Mouse (Mus musculus): ENCODE measurements around the gene Nox4. TPM values are rescaled to one million over a fixed set of nuclear protein-coding genes. Genes with fewer than 3 reads are reported as not detected.
"Not testable (repeated sequence)": the region's sequence is repeated elsewhere in the genome, so short reads cannot be mapped to it uniquely, and the experiment has no call there.

Nox4 gene
- polyA plus RNA-seq, 1 experiment from 2014 or later, result 8.7 TPM

DNA sequence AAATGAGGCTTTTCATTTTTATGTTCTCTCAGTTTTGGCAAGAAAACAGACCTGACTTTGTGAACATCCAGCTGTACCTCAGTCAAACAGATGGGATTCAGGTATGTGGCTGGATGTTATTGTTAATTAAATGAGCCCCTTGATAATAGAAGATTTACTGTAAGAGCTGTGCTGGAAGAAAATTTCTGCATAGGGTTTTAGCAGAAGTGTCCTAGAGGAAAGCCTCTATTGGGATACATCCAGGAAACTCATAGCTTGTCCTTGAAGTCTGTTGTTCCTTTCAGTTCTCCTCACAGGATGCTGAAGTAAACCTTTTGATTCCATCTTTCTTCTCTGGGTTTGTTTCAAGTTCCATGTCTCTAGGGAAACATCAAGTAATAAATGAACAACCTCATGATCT lies 128.4 kb downstream of the Nox4 start:
- H3K4me1 ChIP-seq (replicated peaks), result no peaks in the 10 kb centered on the region
- no peak overlapping the region for H3K4me3 ChIP-seq (replicated peaks)
- ATAC-seq (ENCODE audit: insufficient number of reproducible peaks, insufficient read depth, low FRiP score, low TSS enrichment, low read depth), result no peak
- H3K9ac ChIP-seq (replicated peaks), result no peak overlapping the region
- H3K27ac ChIP-seq, result no peak overlapping the region
- 0 out of 2 replicates have a peak, but pooled peaks cover 2% of the 10 kb centered on the region for H3K36me3 ChIP-seq
- no peaks in the 10 kb centered on the region for H3K27me3 ChIP-seq
- no peak overlapping the region for H3K4me2 ChIP-seq
- no peaks in the 10 kb centered on the region for H3K9me3 ChIP-seq

DNA sequence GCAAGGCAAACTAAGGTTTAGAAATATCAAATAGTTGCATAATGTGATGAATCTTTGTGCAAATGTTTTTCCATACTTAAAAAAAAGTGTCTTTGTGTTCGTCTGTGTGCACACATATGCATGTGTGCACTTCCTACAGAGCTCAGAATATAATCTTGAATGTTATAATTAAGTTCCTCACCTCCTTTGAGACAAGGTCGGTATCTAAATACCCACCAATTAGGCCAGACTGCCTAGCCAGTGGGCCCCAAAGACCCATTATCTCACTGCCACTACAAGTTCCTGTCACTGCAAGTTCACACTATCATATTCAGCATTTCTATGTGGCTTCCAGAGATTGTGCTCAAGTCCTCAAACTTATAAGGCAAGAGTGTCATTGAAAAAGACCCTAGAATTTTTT lies 129.0 kb downstream of the Nox4 start:
- H3K9me3 ChIP-seq, result no peaks in the 10 kb centered on the region
- no peak overlapping the region for H3K9ac ChIP-seq (replicated peaks)
- no peak overlapping the region for H3K27ac ChIP-seq
- no peak overlapping the region for H3K4me3 ChIP-seq (replicated peaks)
- 63% methylated on average over 2 of the region's 2 CpGs for WGBS
- H3K27me3 ChIP-seq, result no peaks in the 10 kb centered on the region
- ATAC-seq (ENCODE audit: insufficient number of reproducible peaks, insufficient read depth, low FRiP score, low TSS enrichment, low read depth), result no peak
- 0 out of 2 replicates have a peak, but pooled peaks cover 2% of the 10 kb centered on the region for H3K36me3 ChIP-seq
- no peak overlapping the region for H3K4me2 ChIP-seq
- H3K4me1 ChIP-seq (replicated peaks), result no peaks in the 10 kb centered on the region

DNA sequence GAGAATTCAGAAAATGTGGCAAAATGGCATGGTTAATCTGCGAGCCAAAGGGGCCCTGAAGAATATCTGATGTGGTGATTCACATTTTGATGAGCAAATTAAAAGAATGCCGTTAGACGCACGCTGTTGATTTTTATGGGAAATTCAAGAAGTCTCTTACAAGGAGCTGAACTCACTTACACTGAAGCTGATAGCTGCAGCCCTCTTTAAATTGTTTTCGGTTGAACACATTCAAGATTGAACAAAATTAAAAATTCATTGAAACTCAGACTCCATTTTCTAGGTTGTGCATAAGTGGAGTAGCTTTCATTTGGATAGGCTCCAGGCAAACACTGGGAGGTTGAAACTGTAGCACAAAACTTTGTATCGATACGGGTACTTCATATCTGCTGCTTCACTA lies 151.1 kb downstream of the Nox4 start:
- H3K9ac ChIP-seq (replicated peaks), result no peak overlapping the region
- H3K4me2 ChIP-seq, result no peak overlapping the region
- 92% methylated on average over 7 of the region's 7 CpGs for WGBS
- H3K36me3 ChIP-seq, result no peaks in the 10 kb centered on the region
- ATAC-seq (ENCODE audit: insufficient number of reproducible peaks, insufficient read depth, low FRiP score, low TSS enrichment, low read depth), result no peak
- no peak overlapping the region for H3K27ac ChIP-seq
- no peaks in the 10 kb centered on the region for H3K9me3 ChIP-seq
- H3K27me3 ChIP-seq, result no peaks in the 10 kb centered on the region
- no peak overlapping the region for H3K4me3 ChIP-seq (replicated peaks)
- no peaks in the 10 kb centered on the region for H3K4me1 ChIP-seq (replicated peaks)

DNA sequence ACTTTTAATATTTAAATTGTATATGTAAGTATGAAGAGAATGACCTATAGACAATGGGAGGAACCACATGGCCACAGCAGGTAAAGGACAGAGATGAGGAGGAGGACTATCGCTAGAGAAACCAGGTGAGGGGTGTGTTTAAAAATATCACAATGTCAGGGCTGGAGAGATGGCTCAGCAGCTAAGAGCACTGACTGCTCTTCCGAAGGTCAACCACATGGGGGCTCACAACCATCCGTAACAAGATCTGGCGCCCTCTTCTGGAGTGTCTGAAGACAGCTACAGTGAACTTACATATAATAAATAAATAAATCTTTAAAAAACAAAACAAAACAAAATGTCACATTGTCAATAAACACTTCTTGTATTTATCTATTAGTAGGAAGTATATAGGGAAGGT lies 165.5 kb downstream of the Nox4 start:
- not testable (repeated sequence) for H3K4me1 ChIP-seq (replicated peaks); H3K36me3 ChIP-seq; H3K9me3 ChIP-seq; H3K4me3 ChIP-seq (replicated peaks); H3K27me3 ChIP-seq; H3K4me2 ChIP-seq; ATAC-seq (ENCODE audit: insufficient number of reproducible peaks, insufficient read depth, low FRiP score, low TSS enrichment, low read depth); H3K27ac ChIP-seq; H3K9ac ChIP-seq (replicated peaks)
- WGBS, result 5% methylated on average over 4 of the region's 4 CpGs

DNA sequence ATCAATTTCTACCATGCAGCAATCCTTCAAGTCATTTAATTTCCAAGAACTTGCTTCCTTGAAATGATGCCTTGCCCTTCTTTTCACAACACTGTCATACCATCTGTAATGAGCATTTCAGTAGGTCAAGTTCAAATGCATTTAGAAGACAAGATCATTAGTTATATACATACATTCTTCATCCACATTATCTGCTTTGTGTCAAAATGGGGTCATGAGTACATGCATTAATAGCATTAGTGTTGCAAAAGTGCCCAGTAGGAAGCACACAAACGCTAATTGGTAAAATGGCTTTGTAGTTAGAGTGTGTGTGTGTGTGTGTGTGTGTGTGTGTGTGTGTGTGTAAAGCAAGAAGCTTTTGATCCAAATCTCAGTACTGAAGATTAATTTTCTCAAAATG lies 167.4 kb downstream of the Nox4 start:
- H3K4me2 ChIP-seq, result no peak overlapping the region
- H3K4me1 ChIP-seq (replicated peaks), result no peaks in the 10 kb centered on the region
- no peak for ATAC-seq (ENCODE audit: insufficient number of reproducible peaks, insufficient read depth, low FRiP score, low TSS enrichment, low read depth)
- 64% methylated on average over 1 of the region's 1 CpGs for WGBS
- no peak overlapping the region for H3K27ac ChIP-seq
- H3K9me3 ChIP-seq, result no peaks in the 10 kb centered on the region
- no peaks in the 10 kb centered on the region for H3K36me3 ChIP-seq
- no peak overlapping the region for H3K9ac ChIP-seq (replicated peaks)
- H3K4me3 ChIP-seq (replicated peaks), result no peak overlapping the region
- no peaks in the 10 kb centered on the region for H3K27me3 ChIP-seq

Other genes starting within 250 kb of the Nox4 start
- not detected in 2 replicates for gene Vmn2r79, start 250.0 kb upstream of the Nox4 start, polyA plus RNA-seq (2016; fragmentation: Nextera tagmentation; extraction: Ambion mirVana)
- gene Tyr, start 247.4 kb downstream of the Nox4 start, polyA plus RNA-seq (2016; fragmentation: Nextera tagmentation; extraction: Ambion mirVana), result 0.04 and 0.16 TPM in 2 replicates